ENCODE assay signal across 20 mouse cellular contexts in genomic region chr7:101456318-101456717, GRCm38 (mm10). TPM values are rescaled to one million over a fixed set of nuclear protein-coding genes. Genes with fewer than 3 reads are reported as not detected.
DNase-seq lines count a peak whose midpoint lies in the region; ATAC-seq and TF ChIP-seq lines count a peak whose summit lies in the region.
"Had no signal": no experiment of that assay in that cellular context is flagged by ENCODE, and none has a peak within 500 bp of the region (broad histone marks: within the 10 kb centered on the region; RNA-seq: fewer than 3 reads in every experiment).

No protein-coding gene starts in this region.

- no peak for TF ChIP-seq EP300 in heart, postnatal 0 days (IDR thresholded peaks at IDR 0.05; ENCODE audit: low read depth)

- 67% methylated on average over 4 of the region's 4 CpGs for WGBS in heart, postnatal 0 days
- WGBS in liver, adult 2 months: 66% methylated on average over 4 of the region's 4 CpGs

- DNase-seq in adrenal gland, adult 2 months: peak; percentile 5
- DNase-seq in adrenal gland, postnatal 14 days: no peak
- no peak for DNase-seq in heart, postnatal 0 days (ENCODE audit: low spot score)
- DNase-seq in heart, postnatal 14 days: no peak
- no peak for DNase-seq in liver, adult 2 months (ENCODE audit: extremely low read depth, low read depth, low spot score)
- no peak for DNase-seq in liver
- peak; percentile 26 for DNase-seq in right cerebral cortex, postnatal 25 days
- no peak for DNase-seq in right cerebral cortex, postnatal 14 days
- DNase-seq: cerebellum, adult 18-20 months; cerebellum, postnatal 36 days; lung, postnatal 14 days; retina, postnatal 1 day had no signal

- H3K9me3 ChIP-seq in heart, postnatal 0 days (replicated peaks; ENCODE audit: control insufficient read depth, low read length): no peaks in the 10 kb centered on the region
- H3K9me3 ChIP-seq: embryonic facial prominence, embryonic 10.5 days; forebrain, embryonic 15.5 days; limb, embryonic 15.5 days had no signal

- intact Hi-C loops in heart, postnatal 14 days (cut with DNase I): no loop called here

- no peaks in the 10 kb centered on the region for H3K79me2 ChIP-seq in liver, adult 2 months (ENCODE audit: control insufficient read depth, insufficient read depth, low read length)

- peak overlapping the region; percentile 25; the same call in 1 of the 2 replicates for H3K27ac ChIP-seq in heart, postnatal 0 days (ENCODE audit: low read depth)
- peak overlapping the region; percentile 60 for H3K27ac ChIP-seq in liver, adult 2 months (replicated peaks; ENCODE audit: insufficient read depth, low read depth, low read length)
- H3K27ac ChIP-seq: embryonic facial prominence, embryonic 10.5 days; forebrain, embryonic 15.5 days; limb, embryonic 15.5 days had no signal

- H3K9ac ChIP-seq in heart, postnatal 0 days (replicated peaks; ENCODE audit: low read depth, low read length): no peak overlapping the region
- H3K9ac ChIP-seq in liver, adult 2 months (ENCODE audit: low read depth, low read length): peak overlapping the region; percentile 32
- H3K9ac ChIP-seq: forebrain, embryonic 15.5 days; limb, embryonic 15.5 days had no signal

- no peak overlapping the region for H3K4me3 ChIP-seq in heart, postnatal 0 days (ENCODE audit: low read depth, low read length)
- no peak overlapping the region for H3K4me3 ChIP-seq in liver, adult 2 months (ENCODE audit: insufficient read depth, low read depth, low read length)
- H3K4me3 ChIP-seq: embryonic facial prominence, embryonic 10.5 days; forebrain, embryonic 15.5 days; limb, embryonic 15.5 days had no signal

- H3K4me2 ChIP-seq in heart, postnatal 0 days (ENCODE audit: low read depth, low read length): 0 out of 2 replicates have a peak overlapping the region, but pooled peaks have one; percentile 17
- H3K4me2 ChIP-seq: forebrain, embryonic 15.5 days; limb, embryonic 15.5 days; midbrain, embryonic 11.5 days had no signal

- TF ChIP-seq POLR2A in liver, adult 2 months (IDR thresholded peaks at IDR 0.05; ENCODE audit: extremely low read depth, insufficient read depth, low read length): no peak

- H3K4me1 ChIP-seq in heart, postnatal 0 days (ENCODE audit: control insufficient read depth, insufficient read depth): peaks cover 41% of the 10 kb centered on the region
- H3K4me1 ChIP-seq in liver, adult 2 months (ENCODE audit: control insufficient read depth, insufficient read depth, low read length): peaks cover 1% of the 10 kb centered on the region

- no peak for TF ChIP-seq CTCF in heart, postnatal 0 days (IDR thresholded peaks at IDR 0.05; ENCODE audit: low read depth)
- no peak for TF ChIP-seq CTCF in liver, adult 2 months (IDR thresholded peaks at IDR 0.05; ENCODE audit: low read depth, low read length)

- no peaks in the 10 kb centered on the region for H3K36me3 ChIP-seq in heart, postnatal 0 days (replicated peaks; ENCODE audit: control insufficient read depth, insufficient read depth, low read length)
- no peaks in the 10 kb centered on the region for H3K36me3 ChIP-seq in liver, adult 2 months (ENCODE audit: control insufficient read depth, insufficient read depth, low read length)
- H3K36me3 ChIP-seq: embryonic facial prominence, embryonic 10.5 days; forebrain, embryonic 15.5 days; limb, embryonic 15.5 days had no signal

- ATAC-seq in heart, postnatal 0 days (ENCODE audit: insufficient read depth, low read depth): no peak
- ATAC-seq: forebrain, embryonic 15.5 days had no signal

- peaks cover 15% of the 10 kb centered on the region for H3K27me3 ChIP-seq in heart, postnatal 0 days (ENCODE audit: control insufficient read depth, insufficient read depth, low read length)
- H3K27me3 ChIP-seq in liver, adult 2 months (ENCODE audit: control insufficient read depth, insufficient read depth, low read length): no peaks in the 10 kb centered on the region

RNA-seq across cellular contexts. Expression of gene Pde2a, which starts 34.8 kb away (rescaled TPM):
- total RNA-seq in adrenal gland, adult 2 months (2021): 100 to 1,000 TPM; 161 to 223 TPM
- 142 and 199 TPM in 2 replicates for polyA plus RNA-seq in adrenal gland, adult 2 months (2012; rRNA removed)
- 132 and 141 TPM in 2 replicates for total RNA-seq in adrenal gland, postnatal 14 days (2021)
- total RNA-seq in heart, postnatal 0 days (2014; rRNA removed; ENCODE audit: low replicate concordance): 4.7 and 35.2 TPM in 2 replicates
- polyA plus RNA-seq in heart, postnatal 0 days (2015; fragmentation: Nextera tagmentation; extraction: Ambion mirVana): 19.3 and 22.1 TPM in 2 replicates
- 10 to 100 TPM; 72.2 to 78.0 TPM for total RNA-seq in heart, postnatal 14 days (2021)
- total RNA-seq in liver, adult 2 months (2014; rRNA removed): 11.4 and 13.2 TPM in 2 replicates
- polyA plus RNA-seq in liver, adult 2 months (2012; rRNA removed): 7.7 and 7.9 TPM in 2 replicates

RNA-seq across cellular contexts. Expression of gene Gm45837, which starts 45.6 kb away (rescaled TPM):
- total RNA-seq in adrenal gland, adult 2 months (2021): not detected
- polyA plus RNA-seq in adrenal gland, adult 2 months (2012; rRNA removed): 0.29 and 0.93 TPM in 2 replicates
- total RNA-seq in adrenal gland, postnatal 14 days (2021): not detected in 2 replicates
- 33.8 TPM in 1 of 2 replicates, not detected in the other for total RNA-seq in heart, postnatal 0 days (2014; rRNA removed; ENCODE audit: low replicate concordance)
- polyA plus RNA-seq in heart, postnatal 0 days (2015; fragmentation: Nextera tagmentation; extraction: Ambion mirVana): 2.4 TPM in 1 of 2 replicates, not detected in the other
- not detected for total RNA-seq in heart, postnatal 14 days (2021)
- not detected in 2 replicates for total RNA-seq in liver, adult 2 months (2014; rRNA removed)
- not detected in 2 replicates for polyA plus RNA-seq in liver, adult 2 months (2012; rRNA removed)
- total RNA-seq: gastrocnemius, adult 18-20 months; left cerebral cortex, postnatal 14 days; MEL had no signal
- polyA plus RNA-seq: embryonic facial prominence, embryonic 10.5 days; forebrain, embryonic 15.5 days; midbrain, embryonic 11.5 days; thymus, postnatal 0 days had no signal

Comparison
In these comparisons a context has a peak if more than half of its experiments do, and no peak if none do; other contexts are left out.
1. DNase-seq: peak in adrenal gland, adult 2 months (single experiment) and right cerebral cortex, postnatal 25 days (single experiment); none in adrenal gland, postnatal 14 days (single experiment), heart, postnatal 0 days (single experiment), heart, postnatal 14 days (0 of 2), liver, adult 2 months (single experiment), liver (single experiment) and right cerebral cortex, postnatal 14 days (single experiment).